Mouse (Mus musculus) forelimb bud, embryonic 11.5 days (tissue): Measurements from ENCODE around the gene Wfdc15b.

Experiments used
- DNase-seq: peaks from one replicate; pipeline ENCODE4 v3.0.0-alpha.2; 2012; ENCODE audit warnings: low read depth, low spot score

Gene Wfdc15b

GRCm38 (mm10) chr2:164180124-164180523 lies 41.3 kb downstream of the Wfdc15b start:
- no peak for DNase-seq

GRCm38 (mm10) chr2:164177831-164178230 lies 43.6 kb downstream of the Wfdc15b start:
- DNase-seq: no peak

GRCm38 (mm10) chr2:164175850-164176249 lies 45.6 kb downstream of the Wfdc15b start:
- no peak for DNase-seq

GRCm38 (mm10) chr2:164174649-164175395 lies 46.6 kb downstream of the Wfdc15b start:
- DNase-seq: no peak

- DNase-seq: no peak
Observed at GRCm38 (mm10) chr2:164173394-164173793, 48.1 kb downstream of the Wfdc15b start.

- DNase-seq: no peak
Observed at GRCm38 (mm10) chr2:164170902-164171301, 50.6 kb downstream of the Wfdc15b start, which contains the start of gene Kcns1. Gene Kcns1 (minus strand): TSS chr2:164171113.

GRCm38 (mm10) chr2:164170326-164170725 lies 51.1 kb downstream of the Wfdc15b start:
- DNase-seq: no peak

GRCm38 (mm10) chr2:164168571-164168946 lies 52.9 kb downstream of the Wfdc15b start:
- DNase-seq: no peak

GRCm38 (mm10) chr2:164167752-164168570 lies 53.5 kb downstream of the Wfdc15b start:
- DNase-seq: peak; percentile 18

GRCm38 (mm10) chr2:164164941-164165340 lies 56.5 kb downstream of the Wfdc15b start:
- no peak for DNase-seq
